In genomic region chr11:117963872-117964271, GRCm38 (mm10) we compare ENCODE assay signal across 8 mouse cellular contexts. TPM values are rescaled to one million over a fixed set of nuclear protein-coding genes. Genes with fewer than 3 reads are reported as not detected.
DNase-seq lines count a peak whose midpoint lies in the region; ATAC-seq and TF ChIP-seq lines count a peak whose summit lies in the region.

No protein-coding gene starts in this region.

- peak overlapping the region; percentile 53 for H3K4me3 ChIP-seq in erythroblast, embryonic 14.5 days (replicated peaks)
- peak overlapping the region; percentile 21 for H3K4me3 ChIP-seq in thymus, adult 2 months (ENCODE audit: control insufficient read depth, insufficient read depth, low read length)
- H3K4me3 ChIP-seq in liver, embryonic 12.5 days, result peak overlapping the region; percentile 50

- H3K9ac ChIP-seq in liver, embryonic 12.5 days, result peak overlapping the region; percentile 56

- TF ChIP-seq CTCF in thymus, adult 2 months (IDR thresholded peaks at IDR 0.05; ENCODE audit: borderline replicate concordance, control insufficient read depth, extremely low read depth, insufficient read depth, low read length, poor library complexity), result no peak

- no peak for ATAC-seq in erythroblast, adult 5-6 weeks (replicated peaks; ENCODE audit: low FRiP score, poor library complexity, severe bottlenecking)
- peak; percentile 19 for ATAC-seq in liver, embryonic 12.5 days

- peaks cover 58% of the 10 kb centered on the region for H3K4me1 ChIP-seq in erythroblast, embryonic 14.5 days (ENCODE audit: control insufficient read depth)
- peaks cover 71% of the 10 kb centered on the region for H3K4me1 ChIP-seq in thymus, adult 2 months (replicated peaks; ENCODE audit: control insufficient read depth, insufficient read depth, low read length)
- H3K4me1 ChIP-seq in liver, embryonic 12.5 days, result peaks cover 78% of the 10 kb centered on the region

- peak overlapping the region; percentile 83 for H3K4me2 ChIP-seq in liver, embryonic 12.5 days

- no peak for TF ChIP-seq POLR2A in thymus, adult 2 months (IDR thresholded peaks at IDR 0.05; ENCODE audit: control insufficient read depth, extremely low read depth, insufficient read depth, low read length, poor library complexity)

- peaks cover 16% of the 10 kb centered on the region for H3K9me3 ChIP-seq in erythroblast, embryonic 14.5 days (ENCODE audit: control insufficient read depth, low read length)
- no peaks in the 10 kb centered on the region for H3K9me3 ChIP-seq in liver, embryonic 12.5 days (replicated peaks)

- 29% methylated on average over 9 of the region's 9 CpGs for WGBS in thymus, adult 2 months
- 1% methylated on average over 9 of the region's 9 CpGs for WGBS in liver, embryonic 12.5 days (ENCODE audit: insufficient replicate concordance)

- peaks cover 27% of the 10 kb centered on the region for H3K36me3 ChIP-seq in erythroblast, embryonic 14.5 days (ENCODE audit: control insufficient read depth)
- no peaks in the 10 kb centered on the region for H3K36me3 ChIP-seq in thymus, adult 2 months (ENCODE audit: control insufficient read depth, insufficient read depth, low read length)
- H3K36me3 ChIP-seq in liver, embryonic 12.5 days, result peaks cover 19% of the 10 kb centered on the region

- DNase-seq in thymus, adult 2 months, result no peak
- no peak for DNase-seq in thymus, adult 18-20 months
- no peak for DNase-seq in cerebellum, postnatal 25 days
- no peak for DNase-seq in frontal cortex, postnatal 10 days (ENCODE audit: low spot score in 2 of 2)
- no peak for DNase-seq in urinary bladder, postnatal 14 days (ENCODE audit: low spot score)

- H3K27me3 ChIP-seq in erythroblast, embryonic 14.5 days (ENCODE audit: control insufficient read depth), result peaks cover 97% of the 10 kb centered on the region
- no peaks in the 10 kb centered on the region for H3K27me3 ChIP-seq in thymus, adult 2 months (ENCODE audit: control insufficient read depth, insufficient read depth, low read length)
- peaks cover 98% of the 10 kb centered on the region for H3K27me3 ChIP-seq in liver, embryonic 12.5 days (replicated peaks)

- H3K27ac ChIP-seq in thymus, adult 2 months (ENCODE audit: control insufficient read depth, insufficient read depth, low read length), result no peak overlapping the region
- H3K27ac ChIP-seq in liver, embryonic 12.5 days, result peak overlapping the region; percentile 74; the same call in 1 of the 2 replicates

RNA-seq across cellular contexts. Expression of gene Socs3, which starts 6.0 kb away (rescaled TPM):
- polyA plus RNA-seq in erythroblast, embryonic 14.5 days (2012), result 1.9 and 2.0 TPM in 2 replicates
- total RNA-seq in erythroblast, adult 5-6 weeks (2015; ENCODE audit: low replicate concordance), result 0.19 and 0.42 TPM in 2 replicates
- total RNA-seq in erythroblast, adult 5-6 weeks (2017; ENCODE audit: low replicate concordance), result 1.3 and 1.5 TPM in 2 replicates
- 44.3 and 45.7 TPM in 2 replicates for polyA plus RNA-seq in thymus, adult 2 months (2012; rRNA removed)
- 8.6 and 9.8 TPM in 2 replicates for polyA plus RNA-seq in liver, embryonic 12.5 days (2016; fragmentation: Nextera tagmentation; extraction: Ambion mirVana)

RNA-seq across cellular contexts. Expression of gene Pgs1, which starts 22.2 kb away (rescaled TPM):
- polyA plus RNA-seq in erythroblast, embryonic 14.5 days (2012), result 2.6 and 2.8 TPM in 2 replicates
- total RNA-seq in erythroblast, adult 5-6 weeks (2015; ENCODE audit: low replicate concordance), result 9.2 and 14.6 TPM in 2 replicates
- 20.8 and 32.9 TPM in 2 replicates for total RNA-seq in erythroblast, adult 5-6 weeks (2017; ENCODE audit: low replicate concordance)
- polyA plus RNA-seq in thymus, adult 2 months (2012; rRNA removed), result 89.1 and 89.5 TPM in 2 replicates
- 26.4 and 29.6 TPM in 2 replicates for polyA plus RNA-seq in liver, embryonic 12.5 days (2016; fragmentation: Nextera tagmentation; extraction: Ambion mirVana)
